In genomic region chr11:95827464-95828085, GRCm38 (mm10) we compare ENCODE assay signal across 8 mouse cellular contexts. TPM values are rescaled to one million over a fixed set of nuclear protein-coding genes. Genes with fewer than 3 reads are reported as not detected.
DNase-seq lines count a peak whose midpoint lies in the region; ATAC-seq and TF ChIP-seq lines count a peak whose summit lies in the region.

No protein-coding gene starts in this region.

- ATAC-seq in neural tube, embryonic 11.5 days (ENCODE audit: insufficient read depth, low FRiP score, low TSS enrichment): no peak
- no peak for ATAC-seq in inflammation-experienced regulatory T-cells, adult 6 months

- intact Hi-C loops in gastrocnemius, postnatal 36 days (cut with DNase I): loop anchor here (2.0 to 5.0 kb wide), 2 partner anchors 25 to 55 kb away; no protein-coding TSS in a partner anchor

- DNase-seq in layer of hippocampus, adult 2 months (ENCODE audit: low spot score in 2 of 2): peak; percentile 39 to 65
- no peak for DNase-seq in layer of hippocampus, adult 9-10 months (ENCODE audit: low spot score)
- DNase-seq in MN1 (ENCODE audit: low spot score): peak; percentile 65
- DNase-seq in c-Kit-positive CD71-positive TER-119-positive erythroid progenitor cells, embryonic 14.5 days (ENCODE audit: low spot score): peak; percentile 76
- peak; percentile 54 to 62 for DNase-seq in gastrocnemius, postnatal 36 days
- DNase-seq in limb, embryonic 10.5 days (ENCODE audit: low spot score): peak; percentile 67
- peak; percentile 58 for DNase-seq in neural tube, embryonic 11.5 days (ENCODE audit: low spot score)

- H3K36me3 ChIP-seq in limb, embryonic 10.5 days: no peaks in the 10 kb centered on the region
- no peaks in the 10 kb centered on the region for H3K36me3 ChIP-seq in neural tube, embryonic 11.5 days (ENCODE audit: control insufficient read depth, insufficient read depth, low read length)

- H3K9ac ChIP-seq in neural tube, embryonic 11.5 days (ENCODE audit: low read length): no peak overlapping the region

- no peak overlapping the region for H3K27ac ChIP-seq in layer of hippocampus, adult 2 months
- H3K27ac ChIP-seq in limb, embryonic 10.5 days: no peak overlapping the region
- no peak overlapping the region for H3K27ac ChIP-seq in neural tube, embryonic 11.5 days (ENCODE audit: low read depth, low read length)

- peak; percentile 94 for TF ChIP-seq CTCF in layer of hippocampus, adult 2 months (conservative IDR thresholded peaks at IDR 0.05)

- H3K4me3 ChIP-seq in layer of hippocampus, adult 2 months: no peak overlapping the region
- H3K4me3 ChIP-seq in limb, embryonic 10.5 days: no peak overlapping the region
- no peak overlapping the region for H3K4me3 ChIP-seq in neural tube, embryonic 11.5 days (ENCODE audit: low read depth, low read length)

- no peak overlapping the region for H3K4me2 ChIP-seq in neural tube, embryonic 11.5 days (ENCODE audit: low read depth)

- 22% methylated on average over 3 of the region's 3 CpGs for WGBS in limb, embryonic 10.5 days
- WGBS in neural tube, embryonic 11.5 days: 22% methylated on average over 3 of the region's 3 CpGs

- peaks cover 94% of the 10 kb centered on the region for H3K27me3 ChIP-seq in limb, embryonic 10.5 days (ENCODE audit: low read depth, poor library complexity, severe bottlenecking)
- H3K27me3 ChIP-seq in neural tube, embryonic 11.5 days (ENCODE audit: control insufficient read depth, insufficient read depth, low read length): peaks cover 72% of the 10 kb centered on the region

- peaks cover 46% of the 10 kb centered on the region for H3K4me1 ChIP-seq in limb, embryonic 10.5 days
- peaks cover 10% of the 10 kb centered on the region for H3K4me1 ChIP-seq in neural tube, embryonic 11.5 days (ENCODE audit: control insufficient read depth, insufficient read depth, low read length)

- no peaks in the 10 kb centered on the region for H3K9me3 ChIP-seq in limb, embryonic 10.5 days (replicated peaks)
- H3K9me3 ChIP-seq in neural tube, embryonic 11.5 days (ENCODE audit: control insufficient read depth, low read length): no peaks in the 10 kb centered on the region

RNA-seq across cellular contexts. Expression of gene Phospho1, which starts 3.3 kb away (rescaled TPM):
- total RNA-seq in layer of hippocampus, adult 2 months (2021): 10 to 100 TPM; 48.8 to 63.0 TPM
- total RNA-seq in gastrocnemius, postnatal 36 days (2021): 100 to 1,000 TPM; 287 to 314 TPM
- not detected in 2 replicates for polyA plus RNA-seq in limb, embryonic 10.5 days (2016; fragmentation: Nextera tagmentation; extraction: Ambion mirVana)
- polyA plus RNA-seq in neural tube, embryonic 11.5 days (2014; fragmentation: Nextera tagmentation; extraction: Ambion mirVana): not detected in 2 replicates
- not detected for polyA plus RNA-seq in inflammation-experienced regulatory T-cells, adult 6 months (2017; shearing (Covaris generic))

RNA-seq across cellular contexts. Expression of gene Gngt2, which starts 9.4 kb away (rescaled TPM):
- 1 to 10 TPM; 2.6 to 4.5 TPM for total RNA-seq in layer of hippocampus, adult 2 months (2021)
- total RNA-seq in gastrocnemius, postnatal 36 days (2021): 1 to 10 TPM; 4.2 to 5.5 TPM
- 8.9 and 9.3 TPM in 2 replicates for polyA plus RNA-seq in limb, embryonic 10.5 days (2016; fragmentation: Nextera tagmentation; extraction: Ambion mirVana)
- 6.6 and 8.5 TPM in 2 replicates for polyA plus RNA-seq in neural tube, embryonic 11.5 days (2014; fragmentation: Nextera tagmentation; extraction: Ambion mirVana)
- polyA plus RNA-seq in inflammation-experienced regulatory T-cells, adult 6 months (2017; shearing (Covaris generic)): 10 to 100 TPM; 35.4 to 54.7 (median 53.1) TPM

RNA-seq across cellular contexts. Expression of gene Abi3, which starts 14.7 kb away (rescaled TPM):
- total RNA-seq in layer of hippocampus, adult 2 months (2021): 1 to 10 TPM; 3.3 to 6.8 TPM
- 1 to 10 TPM; 2.8 to 3.6 TPM for total RNA-seq in gastrocnemius, postnatal 36 days (2021)
- 4.0 and 4.4 TPM in 2 replicates for polyA plus RNA-seq in limb, embryonic 10.5 days (2016; fragmentation: Nextera tagmentation; extraction: Ambion mirVana)
- polyA plus RNA-seq in neural tube, embryonic 11.5 days (2014; fragmentation: Nextera tagmentation; extraction: Ambion mirVana): 0.82 and 1.4 TPM in 2 replicates
- 100 to 1,000 TPM in 1 of 3 experiments, 10 to 100 TPM in 2; 38.9 to 105 (median 50.8) TPM for polyA plus RNA-seq in inflammation-experienced regulatory T-cells, adult 6 months (2017; shearing (Covaris generic))
